Mouse (Mus musculus): ENCODE measurements around the gene Hsd17b2.
"Not testable (repeated sequence)": the region's sequence is repeated elsewhere in the genome, so short reads cannot be mapped to it uniquely, and the experiment has no call there.

Gene Hsd17b2

DNA sequence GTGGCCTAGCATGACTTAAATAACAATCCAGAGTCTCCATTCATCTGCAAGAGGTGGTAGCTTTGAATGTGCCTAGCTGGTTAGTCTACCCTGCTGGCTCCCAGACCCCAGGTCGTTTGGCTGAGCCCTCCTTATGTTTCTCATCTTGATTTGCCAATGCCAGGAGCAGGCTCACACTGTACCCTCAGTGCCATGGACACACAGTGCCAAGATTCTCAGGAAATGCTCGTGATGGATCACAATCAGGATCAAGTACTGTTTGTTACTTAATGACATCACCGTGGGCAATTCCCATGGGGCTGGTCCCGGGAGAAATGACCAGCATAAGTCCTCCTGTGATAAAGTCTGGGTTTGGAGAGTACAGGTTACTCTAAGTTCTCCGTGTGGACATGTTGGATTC lies 14.2 kb downstream of the Hsd17b2 start:
- no peak for DNase-seq

DNA sequence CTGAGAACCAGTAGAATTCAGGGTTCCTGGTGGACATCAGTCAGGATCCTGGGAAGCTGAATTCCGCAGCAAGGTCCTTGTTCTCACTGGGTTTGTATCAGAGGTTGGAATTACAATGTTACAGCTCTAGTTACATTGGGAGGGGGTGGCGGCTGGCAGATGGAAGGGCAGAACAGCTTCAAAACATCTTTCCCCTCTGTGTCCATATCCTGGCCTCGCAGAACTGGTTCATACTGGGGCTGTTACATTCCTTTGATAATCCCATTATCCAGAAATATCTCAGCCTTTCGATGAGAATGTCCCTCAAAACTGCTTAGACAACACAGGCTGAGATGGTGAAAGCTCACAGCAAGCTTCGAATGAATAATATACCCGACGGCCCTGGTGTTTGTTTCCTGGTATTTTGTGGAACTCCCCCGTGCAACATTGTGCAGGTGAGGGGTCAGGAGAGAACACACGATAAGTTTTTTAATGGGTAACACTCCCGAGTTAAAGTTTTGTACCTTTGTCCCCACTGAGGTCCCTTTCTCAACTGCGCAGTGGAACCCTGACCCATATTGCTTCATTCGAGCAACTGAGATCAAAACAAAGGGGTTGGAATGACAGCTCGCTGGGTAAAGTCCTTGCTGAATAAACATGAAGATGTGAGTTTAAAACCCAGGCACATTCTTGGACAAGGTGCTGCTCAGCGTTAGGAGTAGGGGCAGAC lies 16.6 kb downstream of the Hsd17b2 start:
- DNase-seq = no peak

DNA sequence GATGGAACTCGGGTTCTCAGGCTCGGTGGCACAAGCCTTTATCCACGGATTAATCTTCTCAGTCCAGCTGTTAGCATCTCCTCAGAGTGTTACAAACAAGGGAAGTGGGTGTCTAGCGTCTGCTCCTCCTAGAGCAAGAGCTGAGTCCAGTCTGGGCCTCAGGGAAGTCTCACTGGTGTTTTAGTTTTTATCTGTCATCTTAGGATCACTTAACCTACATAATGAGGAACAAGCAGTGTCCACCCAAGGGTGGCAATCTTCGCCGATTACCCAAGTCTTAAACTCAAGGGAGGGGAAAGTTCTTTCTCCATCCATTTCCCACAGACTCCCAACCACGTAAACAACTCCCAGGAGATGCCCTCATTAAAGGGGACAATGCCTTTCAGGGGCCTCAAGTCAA lies 24.8 kb downstream of the Hsd17b2 start:
- DNase-seq = no peak

DNA sequence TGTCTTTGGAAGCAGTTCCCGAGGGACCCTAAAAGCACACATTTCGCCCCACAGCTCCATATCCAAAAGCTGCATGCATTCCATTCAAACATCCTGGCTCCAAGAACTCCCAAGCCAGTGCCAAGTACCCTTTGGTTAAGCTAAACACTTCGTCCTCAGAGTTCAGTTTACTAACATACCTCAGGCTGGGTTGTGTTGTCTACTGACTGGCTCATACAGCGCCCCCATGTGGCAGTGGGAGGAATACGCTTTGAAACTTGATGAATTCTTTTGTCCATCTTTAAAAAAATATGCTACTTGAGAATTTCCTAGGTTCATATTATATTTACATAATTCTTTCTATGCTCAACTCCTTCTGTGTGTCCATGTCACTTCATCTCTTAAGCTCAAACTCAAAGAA lies 25.9 kb downstream of the Hsd17b2 start:
- no peak for DNase-seq

DNA sequence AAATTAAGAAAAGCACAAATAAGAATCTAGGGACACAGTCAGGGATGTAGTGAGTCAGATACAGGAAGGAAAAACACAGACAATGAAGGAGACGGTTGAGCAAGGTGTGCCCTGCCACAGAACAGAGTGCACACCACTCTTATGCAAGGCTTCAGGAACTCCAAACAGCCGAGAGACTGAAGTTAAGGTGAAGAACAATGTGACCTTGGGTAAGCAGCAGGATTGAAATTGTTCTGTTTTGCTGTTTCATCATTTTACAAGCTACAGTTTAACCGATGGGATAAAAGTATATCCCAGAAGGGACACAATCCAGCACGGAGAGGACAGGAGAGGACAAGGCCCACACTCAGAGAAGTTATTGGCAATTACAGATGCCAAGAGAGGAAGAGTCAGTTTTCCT lies 26.5 kb downstream of the Hsd17b2 start:
- no peak for DNase-seq

DNA sequence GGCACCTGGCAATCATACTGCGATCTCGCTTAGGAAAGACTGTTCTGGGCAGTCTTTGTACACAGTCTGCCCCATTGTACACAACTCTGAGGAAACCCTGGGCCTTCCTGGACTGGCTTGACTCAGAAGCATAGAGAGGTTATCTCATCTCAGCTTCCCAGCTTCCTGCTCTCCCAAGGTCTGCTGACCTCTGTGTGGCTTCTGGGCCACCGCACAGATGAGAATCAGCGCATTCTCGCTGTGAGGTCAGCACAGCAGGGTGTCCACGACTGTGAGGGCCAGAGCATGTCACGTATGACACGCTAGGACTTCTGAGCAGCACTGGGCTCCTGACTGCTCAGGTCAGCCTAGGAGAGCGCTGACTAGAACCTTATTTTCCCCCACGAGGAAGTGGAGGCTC lies 29.3 kb downstream of the Hsd17b2 start:
- DNase-seq = no peak

DNA sequence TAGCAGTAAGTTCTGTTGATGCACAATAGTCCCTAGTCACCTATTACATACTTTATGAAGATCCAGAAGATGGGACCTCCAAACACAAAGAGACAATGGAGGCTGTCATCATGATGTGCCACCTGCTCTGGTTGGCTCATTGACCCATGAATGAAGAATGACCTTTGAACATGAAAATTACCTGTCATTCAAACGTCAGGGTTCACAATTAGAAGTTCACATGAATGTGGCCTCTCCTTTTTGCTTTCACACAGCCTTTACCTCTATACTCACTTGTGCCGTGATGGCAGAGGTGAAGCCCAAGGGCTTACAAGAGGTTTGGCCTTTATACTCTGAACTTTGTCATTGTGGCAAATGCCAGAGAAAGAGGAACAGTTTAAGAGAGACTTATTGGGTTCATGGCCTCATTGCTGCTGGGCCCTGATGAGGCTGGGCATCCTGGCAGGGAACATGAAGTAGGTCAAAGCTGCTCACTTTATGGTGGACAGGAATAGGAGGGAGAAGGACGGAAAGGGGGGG lies 35.0 kb downstream of the Hsd17b2 start:
- no peak for DNase-seq

DNA sequence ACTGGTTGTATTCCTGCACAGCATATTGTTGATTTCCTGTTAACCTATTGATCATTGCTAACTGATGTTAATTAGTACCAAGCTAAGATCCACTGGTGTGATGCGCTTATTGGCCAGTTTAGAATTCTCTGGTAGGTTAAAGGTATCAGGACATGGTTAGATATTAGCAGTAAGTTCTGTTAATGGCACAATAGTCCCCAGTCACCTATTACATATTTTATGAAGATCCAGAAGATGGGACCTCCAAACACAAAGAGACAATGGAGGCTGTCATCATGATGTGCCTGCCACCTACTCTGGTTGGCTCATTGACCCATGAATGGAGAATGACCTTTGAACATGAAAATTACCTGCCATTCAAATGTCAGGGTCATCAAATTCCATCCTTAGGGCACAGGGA lies 36.5 kb downstream of the Hsd17b2 start:
- not testable (repeated sequence) for DNase-seq

DNA sequence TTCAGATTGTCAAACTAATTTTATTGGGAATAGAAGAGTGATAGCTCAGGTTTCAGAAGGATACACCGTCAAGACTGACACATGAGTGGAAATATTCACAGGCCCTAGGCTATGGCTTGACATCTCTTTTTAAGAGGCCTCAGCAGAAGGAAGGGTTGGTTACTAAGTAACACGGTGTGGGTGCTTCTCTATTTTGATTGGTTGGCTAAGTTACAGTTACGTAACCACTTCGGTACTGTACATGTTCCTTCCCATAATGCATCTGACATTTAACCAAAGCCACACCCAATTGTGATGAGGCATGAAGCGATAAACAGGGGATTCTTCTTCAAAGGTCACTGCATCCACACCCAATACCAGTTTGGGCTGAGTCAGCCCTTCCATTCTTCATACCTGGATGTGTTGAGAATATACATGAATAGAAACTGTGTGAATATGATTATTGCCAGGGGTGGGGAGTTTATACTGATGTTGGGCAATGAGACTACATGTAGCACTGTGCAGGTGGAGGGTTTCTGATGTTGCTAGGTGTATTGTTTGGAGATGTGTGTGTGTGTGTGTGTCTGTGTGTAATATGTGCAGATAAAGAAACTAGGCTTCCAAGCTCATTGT lies 38.8 kb downstream of the Hsd17b2 start:
- DNase-seq = no peak

DNA sequence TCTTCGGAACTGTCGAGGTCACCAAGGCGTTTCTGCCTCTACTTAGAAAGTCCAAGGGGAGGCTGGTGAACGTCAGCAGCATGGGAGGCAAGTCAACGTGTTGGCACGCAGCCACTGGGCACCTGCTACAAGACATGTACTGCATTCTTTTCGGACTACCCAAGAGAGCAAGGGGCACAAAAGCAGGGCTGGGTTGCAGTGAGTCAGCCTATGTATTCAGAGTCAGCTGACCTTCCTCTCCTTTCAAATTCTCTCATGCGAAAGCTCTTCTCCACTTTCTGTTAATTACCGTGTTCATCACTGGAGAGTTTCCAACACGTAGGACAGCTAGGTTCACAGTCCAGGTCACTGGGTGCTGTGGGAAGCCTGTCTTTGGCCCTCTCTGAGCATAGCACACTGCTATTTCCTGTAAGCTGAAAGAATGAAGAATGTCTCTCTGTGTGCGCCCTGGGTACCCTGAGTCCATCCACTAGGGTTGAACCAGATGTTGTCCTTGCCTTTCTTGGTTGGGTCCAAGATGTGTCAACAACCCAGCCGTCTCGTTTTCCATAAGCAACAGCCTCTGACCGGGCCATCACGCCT lies 40.8 kb downstream of the Hsd17b2 start:
- DNase-seq = no peak

DNA sequence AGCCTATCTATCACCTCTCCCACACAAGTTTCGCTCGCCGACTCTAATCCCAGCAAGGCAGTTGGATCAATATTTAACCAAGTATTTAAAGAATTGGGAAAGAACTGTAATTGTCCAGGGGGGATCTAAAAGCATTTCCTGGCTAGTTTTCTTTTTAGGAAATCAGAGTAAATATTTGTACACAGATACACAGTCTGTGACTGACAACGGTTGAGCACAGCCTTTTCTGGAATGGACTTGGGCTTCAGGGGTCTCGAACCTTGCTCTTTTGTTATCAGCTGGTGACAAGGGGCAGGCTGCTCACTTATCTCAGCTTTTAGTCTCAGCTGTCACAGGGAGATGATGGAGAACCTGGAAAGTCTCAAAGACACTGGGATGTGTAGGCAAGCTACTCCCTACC lies 44.9 kb downstream of the Hsd17b2 start:
- no peak for DNase-seq

DNA sequence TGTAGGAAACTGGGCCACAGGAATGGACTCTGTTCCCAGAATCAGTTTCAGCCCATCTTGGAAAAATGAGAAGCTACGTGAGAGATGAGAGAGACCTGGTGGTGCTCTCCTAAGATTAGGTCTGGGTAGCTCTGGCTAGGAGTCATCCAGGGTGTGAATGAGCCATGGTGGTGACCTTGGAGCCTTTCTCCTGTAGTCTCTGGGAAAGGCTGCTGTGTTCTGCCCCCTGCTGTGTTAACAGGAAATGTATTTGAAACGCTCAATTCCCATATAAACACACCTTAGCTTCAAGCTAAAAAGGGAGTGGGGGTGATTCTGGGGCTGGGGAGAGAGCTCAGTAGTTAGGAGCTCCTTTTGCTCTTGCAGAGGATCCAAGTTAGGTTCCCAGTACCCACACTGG lies 45.7 kb downstream of the Hsd17b2 start:
- no peak for DNase-seq

DNA sequence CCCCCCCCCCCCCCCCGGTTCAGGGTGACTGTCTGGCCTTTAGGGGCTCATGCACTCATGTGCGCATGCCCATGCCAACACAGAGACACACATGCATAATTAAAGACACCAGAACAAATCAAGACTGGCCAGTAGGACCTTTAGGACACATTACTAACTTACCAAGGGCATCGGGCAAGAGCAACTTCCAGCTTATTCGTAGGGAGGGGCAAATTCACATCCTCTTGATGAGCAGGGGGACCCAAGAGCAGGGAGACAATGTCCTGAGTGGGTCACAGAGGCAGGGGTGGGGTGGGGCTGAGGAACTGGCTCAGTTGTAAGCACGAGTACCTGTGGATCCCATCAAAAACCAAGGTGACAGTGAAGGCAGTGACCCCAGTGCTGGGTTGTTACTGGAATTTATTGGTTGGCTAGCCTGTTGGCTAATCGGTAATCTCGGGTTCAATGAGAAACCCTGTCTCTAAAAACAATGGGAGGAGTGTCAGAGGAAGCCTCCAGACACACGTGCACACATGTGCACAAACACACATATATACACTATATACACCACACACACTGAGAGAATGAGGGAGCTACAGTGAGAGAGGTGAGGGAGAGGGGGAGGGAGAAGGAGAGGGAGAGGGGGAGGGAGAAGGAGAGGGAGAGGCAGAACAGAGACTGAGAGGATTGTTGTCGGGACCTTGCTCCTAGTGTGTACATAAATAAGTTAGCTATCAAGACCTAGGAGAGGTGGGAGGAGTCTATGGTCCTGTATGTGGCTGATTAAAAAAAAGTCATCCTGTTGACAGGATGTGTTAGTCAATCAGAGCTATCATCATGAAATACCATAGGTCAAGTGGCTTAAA lies 46.4 kb downstream of the Hsd17b2 start:
- no peak for DNase-seq

DNA sequence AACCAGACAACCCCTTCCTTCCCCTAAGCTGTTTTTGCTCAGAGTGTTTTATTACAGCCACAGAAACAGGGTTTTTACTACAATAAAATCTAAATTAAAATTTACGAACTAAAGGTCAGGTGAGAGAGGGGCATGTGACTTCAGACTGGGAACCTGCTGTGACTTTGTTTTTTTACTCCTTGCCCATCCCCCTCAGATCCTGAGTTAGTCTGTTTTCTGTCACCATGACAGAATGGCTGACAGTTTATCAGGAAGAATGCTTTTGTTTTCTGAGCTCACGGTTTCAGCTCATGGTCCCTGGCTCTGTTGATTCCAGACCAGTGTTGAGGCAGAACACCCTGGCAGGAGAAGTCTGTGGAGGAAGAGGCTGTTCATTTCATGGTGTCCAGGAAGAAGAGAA lies 47.7 kb downstream of the Hsd17b2 start:
- DNase-seq = no peak

DNA sequence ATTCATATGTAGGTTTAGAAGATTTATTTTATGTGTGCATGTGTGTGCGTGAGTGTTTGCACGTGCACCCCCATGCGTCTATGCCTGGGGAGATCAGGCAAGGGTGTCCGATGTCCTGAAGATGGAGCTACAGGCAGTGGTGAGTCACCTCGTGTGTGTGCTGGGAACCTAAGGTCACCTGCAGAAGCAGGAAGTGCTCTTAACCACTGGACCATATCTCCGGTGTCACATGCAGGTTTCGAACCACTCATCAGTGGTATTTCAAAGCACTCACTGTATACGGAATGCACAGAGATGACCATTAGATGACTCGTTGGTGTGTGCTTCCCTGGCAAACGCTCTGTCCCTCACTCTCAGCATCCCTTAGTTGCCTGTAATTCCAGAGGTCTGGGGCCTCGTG lies 56.2 kb downstream of the Hsd17b2 start:
- DNase-seq = no peak

DNA sequence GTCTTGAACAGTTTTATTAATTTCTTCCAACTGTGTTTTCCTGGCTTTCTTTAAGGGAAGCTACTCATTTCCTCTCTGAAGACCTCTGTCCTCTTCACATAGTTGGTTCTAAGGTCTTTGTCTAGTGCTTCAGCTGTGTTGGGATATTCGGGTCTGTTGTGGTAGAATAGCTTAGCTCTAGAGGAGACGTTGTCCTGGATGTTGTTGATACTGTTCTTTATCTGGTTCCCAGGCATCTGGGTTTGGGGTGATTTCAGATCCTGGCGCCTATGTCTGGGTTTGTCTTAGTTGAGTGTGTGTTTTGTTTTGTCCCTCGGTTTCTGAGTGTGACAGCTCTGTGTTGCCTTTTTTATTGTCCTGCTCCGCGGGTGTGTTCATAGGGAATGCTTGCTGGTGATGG lies 61.1 kb downstream of the Hsd17b2 start:
- no peak for DNase-seq

DNA sequence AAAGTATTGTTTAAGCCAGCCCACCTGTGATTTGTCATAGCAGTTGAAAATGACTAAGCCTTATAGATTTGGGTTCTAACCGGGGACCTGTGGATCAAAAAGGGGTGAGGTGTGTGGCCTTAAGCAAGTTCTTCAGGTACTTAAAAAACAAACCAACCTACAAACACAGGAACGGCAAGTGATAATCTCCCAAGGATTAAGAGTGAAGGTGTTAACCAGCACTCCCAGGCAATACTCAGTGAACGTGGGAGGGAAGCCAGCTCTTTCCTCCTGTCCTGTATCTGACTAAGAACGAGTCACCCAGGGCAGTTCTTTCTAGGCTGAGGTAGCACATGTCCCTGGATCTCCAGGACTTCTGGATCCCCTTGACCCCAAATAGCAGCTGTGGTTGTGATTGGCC lies 62.9 kb downstream of the Hsd17b2 start:
- DNase-seq = no peak

DNA sequence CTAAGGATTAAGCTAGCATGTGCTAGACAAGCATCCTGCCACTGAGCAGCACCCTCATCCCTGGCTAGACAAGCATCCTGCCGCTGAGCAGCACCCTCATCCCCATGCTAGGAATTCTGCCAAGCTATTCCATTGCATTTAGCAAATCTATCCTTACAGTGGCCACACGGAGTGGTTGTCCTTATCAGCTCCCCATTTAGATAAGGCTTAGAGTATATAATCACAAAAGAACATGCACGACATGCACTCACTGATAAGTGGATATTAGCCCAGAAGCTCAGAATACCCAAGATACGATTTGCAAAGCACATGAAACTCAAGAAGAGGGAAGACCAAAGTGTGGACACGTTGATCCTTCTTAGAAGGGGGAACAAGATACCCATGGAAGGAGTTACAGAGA lies 64.2 kb downstream of the Hsd17b2 start:
- no peak for DNase-seq

DNA sequence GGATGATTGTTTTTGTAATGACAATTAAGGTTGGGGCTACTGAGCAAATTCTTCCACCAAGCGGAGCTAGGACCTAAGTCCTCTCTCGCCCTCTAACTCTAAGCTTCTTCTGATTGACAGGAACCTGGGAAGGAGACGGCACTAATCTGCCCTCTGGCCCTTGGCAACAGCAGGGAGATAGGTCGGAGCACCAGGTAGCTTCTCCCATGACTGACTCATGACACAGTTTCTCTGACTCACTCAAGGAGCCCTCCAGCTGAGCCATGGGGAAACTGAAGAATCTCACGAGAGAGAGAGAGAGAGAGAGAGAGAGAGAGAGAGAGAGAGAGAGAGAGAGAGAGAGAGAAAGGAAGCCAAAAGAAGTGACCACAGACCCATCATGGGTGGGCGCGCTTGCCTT lies 67.3 kb downstream of the Hsd17b2 start:
- DNase-seq = no peak

DNA sequence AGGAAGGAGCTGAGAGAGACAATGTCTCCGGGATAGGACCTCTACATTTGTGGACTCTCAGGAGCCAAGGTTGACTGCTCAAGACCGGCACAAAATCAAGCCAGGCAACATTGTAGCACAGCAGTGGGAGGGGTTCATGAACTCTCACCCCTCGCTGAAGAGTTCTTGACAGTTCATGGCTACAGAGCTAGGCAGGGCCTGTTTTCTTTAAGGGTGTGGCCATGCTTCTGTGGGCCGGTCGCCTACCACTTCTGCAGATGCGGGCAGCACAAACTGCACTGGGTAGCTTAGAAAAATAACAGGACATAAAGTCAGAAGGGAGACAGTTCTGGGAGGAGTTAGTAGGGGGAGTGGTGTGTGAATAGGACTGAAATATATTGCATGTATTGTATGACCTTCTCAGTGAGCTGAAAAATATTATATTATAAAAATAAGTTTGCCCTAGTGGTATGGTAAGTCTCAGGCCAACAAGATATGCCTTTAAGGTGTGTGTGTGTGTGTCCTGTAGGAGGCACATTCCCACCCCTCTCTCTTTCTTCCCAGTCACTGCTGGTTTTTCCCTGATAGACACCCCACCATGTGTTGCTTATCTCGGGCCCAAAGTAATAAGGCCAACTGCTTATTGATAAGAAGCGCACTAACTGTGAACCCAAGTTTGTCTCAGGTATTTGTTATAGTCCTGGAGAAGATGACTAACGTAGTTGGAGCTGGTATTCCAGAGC lies 69.6 kb downstream of the Hsd17b2 start:
- no peak for DNase-seq

DNA sequence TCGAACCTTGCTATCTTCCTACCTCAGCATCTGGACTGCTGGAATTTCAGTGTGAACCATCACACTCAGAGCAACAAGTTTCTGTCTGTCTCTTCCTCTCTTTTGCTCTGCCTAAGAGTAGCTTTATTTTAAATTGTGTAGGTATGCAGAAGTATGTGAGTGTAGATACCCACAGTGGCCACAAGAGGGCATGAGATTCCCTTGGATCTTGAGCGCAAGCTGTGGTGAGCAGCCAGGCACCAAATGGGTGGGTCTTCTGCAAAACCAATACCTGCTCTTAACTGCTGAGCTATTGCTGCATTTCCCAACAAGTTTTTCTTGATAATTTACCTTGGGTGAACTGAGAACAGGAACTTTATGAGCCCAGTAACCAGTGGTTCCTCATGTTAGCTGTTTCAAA lies 70.4 kb downstream of the Hsd17b2 start:
- DNase-seq = no peak

DNA sequence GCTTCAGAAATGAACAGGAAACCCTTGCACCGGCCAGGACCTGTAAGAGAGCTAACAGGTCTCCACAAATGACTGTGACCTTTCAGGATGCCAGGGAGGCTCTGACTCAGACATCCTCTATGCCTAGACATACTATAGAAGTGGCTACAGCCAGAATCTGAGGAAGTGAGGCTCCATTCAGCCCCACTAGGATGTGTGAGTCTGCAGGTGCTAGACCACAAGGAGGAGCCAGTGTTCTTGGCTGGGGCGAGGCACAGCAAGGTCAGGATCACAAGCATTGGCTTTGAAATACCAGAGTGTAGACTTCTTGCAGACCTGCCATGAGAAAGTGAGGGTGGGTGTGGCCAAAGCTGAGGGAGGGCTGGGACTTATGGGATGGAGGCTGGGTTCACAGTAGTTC lies 70.9 kb downstream of the Hsd17b2 start:
- no peak for DNase-seq

DNA sequence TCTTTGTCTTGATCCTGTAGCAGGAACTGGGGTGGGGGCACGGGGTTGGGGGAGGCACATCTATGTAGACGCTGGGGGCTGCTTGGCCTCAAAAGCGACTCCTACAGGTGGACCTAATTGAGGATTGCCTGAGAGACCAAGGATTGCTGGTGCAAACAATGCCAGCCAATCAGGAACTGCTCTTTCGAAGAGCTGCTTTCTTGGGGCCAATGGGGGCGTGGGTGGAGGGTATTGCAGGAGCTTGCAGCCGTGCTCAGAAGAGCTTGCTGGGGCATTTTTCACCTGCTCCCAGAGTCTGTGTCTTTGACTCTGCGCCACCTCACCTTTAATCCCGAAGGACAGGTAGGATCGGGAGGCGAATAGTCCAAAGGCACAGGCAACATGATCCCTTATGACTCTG lies 73.9 kb downstream of the Hsd17b2 start:
- DNase-seq = no peak
